Mouse (Mus musculus): ENCODE data around the gene Gas7.

GRCm38 (mm10) chr11:67431116-67431645 lies 24.1 kb upstream of the Gas7 start:
- TF ChIP-seq GATA1 (IDR thresholded peaks at IDR 0.05; ENCODE audit: borderline replicate concordance, low read length) (no peak), CTCF (IDR thresholded peaks at IDR 0.05; ENCODE audit: low read depth, low read length) (no peak), TAL1 (conservative IDR thresholded peaks at IDR 0.05; ENCODE audit: low read depth, low read length) (no peak), POLR2AphosphoS5 (IDR thresholded peaks at IDR 0.05; ENCODE audit: insufficient replicate concordance, low read depth, low read length) (no peak)

Measured in G1E (cell line).